Mouse (Mus musculus) liver, postnatal 0 days (tissue): ENCODE results near the gene Med24. TPM values are rescaled to one million over a fixed set of nuclear protein-coding genes. Genes with fewer than 3 reads are reported as not detected.
A peak's percentile ranks its signal among the peaks of the same experiment; 100 is the strongest.

Experiments
- ATAC-seq: fragments of 200-750 bp; cut with Nextera tagmentation; 2 replicates; pipeline ENCODE4 v1.8.0; 2017; ENCODE audit warnings: mild to moderate bottlenecking, moderate library complexity
- DNase-seq: peaks from one replicate; pipeline ENCODE4 v3.0.0-alpha.2; 2016
- H3K27ac ChIP-seq: fragments of 300-500 bp; sonication (generic); 2 replicates; pipeline ENCODE4 v1.5.1; 2014; ENCODE audit warnings: antibody characterized with exemption, moderate library complexity, mild to moderate bottlenecking, low read depth
- H3K27me3 ChIP-seq: fragments of 300-500 bp; sonication (generic); 2 replicates; pipeline ENCODE4 v1.6.1; 2014; ENCODE audit warnings: low read length, control low read depth, mixed read lengths; ENCODE audit not compliant: insufficient read depth
- H3K36me3 ChIP-seq: fragments of 300-500 bp; sonication (generic); replicated peaks from 2 replicates; pipeline ENCODE4 v1.6.1; 2014; ENCODE audit warnings: mild to moderate bottlenecking, control low read depth, low read length, moderate library complexity, mixed read lengths; ENCODE audit not compliant: insufficient read depth
- H3K4me1 ChIP-seq: fragments of 300-500 bp; sonication (generic); 2 replicates; pipeline ENCODE4 v1.6.1; 2014; ENCODE audit warnings: antibody characterized with exemption, mild to moderate bottlenecking, control low read depth; ENCODE audit not compliant: insufficient read depth
- H3K4me2 ChIP-seq: fragments of 300-500 bp; sonication (generic); 2 replicates; pipeline ENCODE4 v1.6.1; 2014; ENCODE audit warnings: low read depth, mild to moderate bottlenecking, low read length, moderate library complexity, mixed read lengths
- H3K4me3 ChIP-seq: fragments of 300-500 bp; sonication (generic); 2 replicates; pipeline ENCODE4 v1.5.1; 2014; ENCODE audit warnings: low read depth, low read length
- H3K9ac ChIP-seq: fragments of 300-500 bp; sonication (generic); replicated peaks from 2 replicates; pipeline ENCODE4 v1.6.1; 2014; ENCODE audit warnings: mild to moderate bottlenecking, moderate library complexity
- H3K9me3 ChIP-seq: fragments of 300-500 bp; sonication (generic); 2 replicates; pipeline ENCODE4 v1.6.1; 2016; ENCODE audit warnings: mild to moderate bottlenecking, control low read depth, low read length, mixed read lengths
- CTCF ChIP-seq: sonication (generic); IDR thresholded peaks from 2 replicates; pipeline ENCODE4 v1.5.1; 2016; ENCODE audit warnings: antibody characterized with exemption, low read depth
- EP300 ChIP-seq: IDR thresholded peaks from 2 replicates; pipeline ENCODE4 v1.6.1; 2016; ENCODE audit warnings: antibody characterized with exemption, low read depth, mild to moderate bottlenecking
- WGBS: fragments of 180-500 bp; shearing (Covaris S2); extraction: QIAGEN DNeasy Blood & Tissue Kit; methylation state at CpG from one replicate; pipeline ENCODE4 v1.1.7; 2014; ENCODE audit not compliant: insufficient replicate concordance; 5-methylcytosine and 5-hydroxymethylcytosine counted together
- polyA plus RNA-seq: library from polyadenylated mRNA; unstranded; fragments of >200 nt; fragmentation: Nextera tagmentation; extraction: Ambion mirVana; gene quantifications from 2 replicates; pipeline ENCODE4 v1.2.1, GENCODE M21; 2015

Gene Med24
- polyA plus RNA-seq, 1 experiment from 2014 or later = 10.9 TPM

- no peaks in the 10 kb centered on the region for H3K27me3 ChIP-seq
- TF ChIP-seq CTCF (no peak), EP300 (no peak)
- no peak overlapping the region for H3K9ac ChIP-seq
- no peaks in the 10 kb centered on the region for H3K9me3 ChIP-seq
- ATAC-seq = no peak
- H3K4me2 ChIP-seq = no peak overlapping the region
- no peak overlapping the region for H3K27ac ChIP-seq
- WGBS = 88% methylated on average over 9 of the region's 9 CpGs
- no peaks in the 10 kb centered on the region for H3K4me1 ChIP-seq
- no peak overlapping the region for H3K4me3 ChIP-seq
- H3K36me3 ChIP-seq = peaks cover 58% of the 10 kb centered on the region
- DNase-seq = no peak
Measured at GRCm38 (mm10) chr11:98693746-98694145, 35.5 kb downstream of the Med24 start.

- Histone ChIP-seq H3K36me3 (peaks cover 61% of the 10 kb centered on the region), H3K4me1 (no peaks in the 10 kb centered on the region), H3K9me3 (no peaks in the 10 kb centered on the region), H3K9ac (no peak overlapping the region), H3K27me3 (no peaks in the 10 kb centered on the region), H3K27ac (no peak overlapping the region), H3K4me2 (no peak overlapping the region), H3K4me3 (no peak overlapping the region)
- DNase-seq (no peak), ATAC-seq (no peak)
- 62% methylated on average over 13 of the region's 13 CpGs for WGBS
- TF ChIP-seq CTCF (no peak), EP300 (no peak)
Measured at GRCm38 (mm10) chr11:98693201-98693600, 36.0 kb downstream of the Med24 start.

GRCm38 (mm10) chr11:98688009-98688408, 41.2 kb downstream of the Med24 start:
- TF ChIP-seq CTCF = no peak
- TF ChIP-seq EP300 = no peak
- Histone ChIP-seq H3K9ac (no peak overlapping the region), H3K27me3 (no peaks in the 10 kb centered on the region), H3K4me2 (no peak overlapping the region), H3K36me3 (peaks cover 66% of the 10 kb centered on the region), H3K27ac (no peak overlapping the region), H3K9me3 (no peaks in the 10 kb centered on the region), H3K4me1 (peaks cover 6% of the 10 kb centered on the region; the same call in 1 of the 2 replicates), H3K4me3 (no peak overlapping the region)
- 78% methylated on average over 8 of the region's 8 CpGs for WGBS
- no peak for ATAC-seq
- DNase-seq = no peak

GRCm38 (mm10) chr11:98686976-98687375, 42.3 kb downstream of the Med24 start:
- H3K4me1 ChIP-seq = peaks cover 6% of the 10 kb centered on the region; the same call in 1 of the 2 replicates
- no peak overlapping the region for H3K4me2 ChIP-seq
- no peak overlapping the region for H3K27ac ChIP-seq
- TF ChIP-seq EP300 (no peak), CTCF (no peak)
- H3K9ac ChIP-seq = no peak overlapping the region
- H3K36me3 ChIP-seq = peaks cover 64% of the 10 kb centered on the region
- no peaks in the 10 kb centered on the region for H3K27me3 ChIP-seq
- DNase-seq (no peak), ATAC-seq (no peak)
- H3K9me3 ChIP-seq = no peaks in the 10 kb centered on the region
- WGBS = 83% methylated on average over 4 of the region's 4 CpGs
- H3K4me3 ChIP-seq = no peak overlapping the region

- Histone ChIP-seq H3K4me3 (no peak overlapping the region), H3K4me1 (peaks cover 6% of the 10 kb centered on the region; the same call in 1 of the 2 replicates), H3K27me3 (no peaks in the 10 kb centered on the region), H3K9ac (no peak overlapping the region), H3K4me2 (no peak overlapping the region), H3K27ac (no peak overlapping the region), H3K9me3 (no peaks in the 10 kb centered on the region), H3K36me3 (peaks cover 50% of the 10 kb centered on the region)
- ATAC-seq (no peak), DNase-seq (no peak)
- WGBS = 79% methylated on average over 9 of the region's 9 CpGs
- no peak for TF ChIP-seq EP300
- no peak for TF ChIP-seq CTCF
Measured at GRCm38 (mm10) chr11:98685642-98686041, 43.6 kb downstream of the Med24 start.

- Histone ChIP-seq H3K9me3 (no peaks in the 10 kb centered on the region), H3K4me3 (peak overlapping the region; percentile 91), H3K27ac (peak overlapping the region; percentile 85), H3K27me3 (no peaks in the 10 kb centered on the region), H3K4me2 (peak overlapping the region; percentile 70), H3K4me1 (peaks cover 6% of the 10 kb centered on the region; the same call in 1 of the 2 replicates), H3K9ac (peak overlapping the region; percentile 98), H3K36me3 (peaks cover 31% of the 10 kb centered on the region)
- TF ChIP-seq CTCF = no peak
- WGBS = under 1% methylated on average over 22 of the region's 23 CpGs
- ATAC-seq (peak; percentile 31), DNase-seq (no peak)
Measured at GRCm38 (mm10) chr11:98682811-98683210, 46.4 kb downstream of the Med24 start.
